Mouse (Mus musculus): ENCODE data around the gene Dusp22.

- no peak for TF ChIP-seq CTCF (IDR thresholded peaks at IDR 0.05; ENCODE audit: extremely low read depth, insufficient read depth, insufficient read length, insufficient replicate concordance)
- TF ChIP-seq POLR2A (IDR thresholded peaks at IDR 0.05; ENCODE audit: low read depth, low read length): no peak
These were observed 22.5 kb downstream of the Dusp22 start for GRCm38 (mm10) chr13:30682328-30682727.

Measured in spleen, adult 2 months (tissue).